Mouse (Mus musculus) stomach, embryonic 14.5 days (tissue): Measurements from ENCODE around the gene Inafm1. TPM values are rescaled to one million over a fixed set of nuclear protein-coding genes. Genes with fewer than 3 reads are reported as not detected.
"Not testable (repeated sequence)": the region's sequence is repeated elsewhere in the genome, so short reads cannot be mapped to it uniquely, and the experiment has no call there.

ENCODE experiments used
- ATAC-seq: fragments of 200-750 bp; cut with Nextera tagmentation; 2 replicates; pipeline ENCODE4 v1.8.0; 2017; ENCODE audit warnings: low read depth, moderate TSS enrichment; ENCODE audit not compliant: insufficient number of reproducible peaks, insufficient read depth, low FRiP score
- H3K27ac ChIP-seq: fragments of 300-500 bp; sonication (generic); 2 replicates; pipeline ENCODE4 v1.5.1; 2014; ENCODE audit warnings: mild to moderate bottlenecking, low read length, moderate library complexity, mixed read lengths
- H3K27me3 ChIP-seq: fragments of 300-500 bp; sonication (generic); 2 replicates; pipeline ENCODE4 v1.6.1; 2014; ENCODE audit warnings: low read length, control low read depth, mixed read lengths; ENCODE audit not compliant: control insufficient read depth, insufficient read depth
- H3K36me3 ChIP-seq: fragments of 300-500 bp; sonication (generic); 2 replicates; pipeline ENCODE4 v1.6.1; 2014; ENCODE audit warnings: mild to moderate bottlenecking, control low read depth, low read length, moderate library complexity, mixed read lengths; ENCODE audit not compliant: control insufficient read depth, insufficient read depth
- H3K4me1 ChIP-seq: fragments of 300-500 bp; sonication (generic); 2 replicates; pipeline ENCODE4 v1.6.1; 2014; ENCODE audit warnings: low read length, control low read depth, mixed read lengths; ENCODE audit not compliant: control insufficient read depth, insufficient read depth
- H3K4me2 ChIP-seq: fragments of 300-500 bp; sonication (generic); replicated peaks from 2 replicates; pipeline ENCODE4 v1.6.1; 2014; ENCODE audit warnings: low read depth, low read length, control low read depth
- H3K4me3 ChIP-seq: fragments of 300-500 bp; sonication (generic); 2 replicates; pipeline ENCODE4 v1.5.1; 2014; ENCODE audit warnings: low read depth, low read length, control low read depth
- H3K9ac ChIP-seq: fragments of 300-500 bp; sonication (generic); replicated peaks from 2 replicates; pipeline ENCODE4 v1.6.1; 2014; ENCODE audit warnings: low read depth, mild to moderate bottlenecking, control low read depth, low read length, moderate library complexity, mixed read lengths
- H3K9me3 ChIP-seq: fragments of 300-500 bp; sonication (generic); 2 replicates; pipeline ENCODE4 v1.6.1; 2016; ENCODE audit warnings: low read depth, low read length, control low read depth; ENCODE audit not compliant: control insufficient read depth
- WGBS: fragments of 180-500 bp; shearing (Covaris S2); extraction: QIAGEN DNeasy Blood & Tissue Kit; methylation state at CpG from one replicate; pipeline ENCODE4 v1.1.7; 2014; 5-methylcytosine and 5-hydroxymethylcytosine counted together
- polyA plus RNA-seq: library from polyadenylated mRNA; unstranded; fragments of >200 nt; fragmentation: Nextera tagmentation; extraction: Ambion mirVana; gene quantifications from 2 replicates; pipeline ENCODE4 v1.2.1, GENCODE M21; 2014

Gene Inafm1
- polyA plus RNA-seq, 1 experiment from 2014 or later, result 19.5 TPM

GRCm38 (mm10) chr7:16307141-16307540, 33.7 kb upstream of the Inafm1 start:
- H3K27me3 ChIP-seq, H3K9me3 ChIP-seq, H3K27ac ChIP-seq, ATAC-seq, H3K9ac ChIP-seq, H3K4me3 ChIP-seq, H3K36me3 ChIP-seq, H3K4me2 ChIP-seq: not testable (repeated sequence)
- H3K4me1 ChIP-seq, result peaks cover 28% of the 10 kb centered on the region; the same call in 1 of the 2 replicates
- WGBS, result 71% methylated on average over 6 of the region's 6 CpGs

GRCm38 (mm10) chr7:16299419-16300035, 26.1 kb upstream of the Inafm1 start:
- peak overlapping the region; percentile 71 for H3K4me2 ChIP-seq
- H3K9ac ChIP-seq, result 0 out of 2 replicates have a peak overlapping the region, but pooled peaks have one; percentile 7
- H3K27ac ChIP-seq, result peak overlapping the region; percentile 1; the same call in 1 of the 2 replicates
- no peaks in the 10 kb centered on the region for H3K36me3 ChIP-seq
- peak overlapping the region; percentile 31 for H3K4me3 ChIP-seq
- H3K27me3 ChIP-seq, result no peaks in the 10 kb centered on the region
- ATAC-seq, result peak; percentile 66
- H3K4me1 ChIP-seq, result 0 out of 2 replicates have a peak, but pooled peaks cover 9% of the 10 kb centered on the region
- WGBS, result 1% methylated on average over 52 of the region's 52 CpGs
- no peaks in the 10 kb centered on the region for H3K9me3 ChIP-seq

GRCm38 (mm10) chr7:16298927-16299326, 25.5 kb upstream of the Inafm1 start:
- Histone ChIP-seq H3K4me3 (no peak overlapping the region), H3K4me2 (peak overlapping the region; percentile 71; the same call in 1 of the 2 replicates), H3K9ac (no peak overlapping the region), H3K4me1 (0 out of 2 replicates have a peak, but pooled peaks cover 9% of the 10 kb centered on the region), H3K27me3 (no peaks in the 10 kb centered on the region), H3K27ac (no peak overlapping the region), H3K9me3 (no peaks in the 10 kb centered on the region), H3K36me3 (no peaks in the 10 kb centered on the region)
- ATAC-seq, result no peak
- WGBS, result 81% methylated on average over 5 of the region's 5 CpGs

DNA sequence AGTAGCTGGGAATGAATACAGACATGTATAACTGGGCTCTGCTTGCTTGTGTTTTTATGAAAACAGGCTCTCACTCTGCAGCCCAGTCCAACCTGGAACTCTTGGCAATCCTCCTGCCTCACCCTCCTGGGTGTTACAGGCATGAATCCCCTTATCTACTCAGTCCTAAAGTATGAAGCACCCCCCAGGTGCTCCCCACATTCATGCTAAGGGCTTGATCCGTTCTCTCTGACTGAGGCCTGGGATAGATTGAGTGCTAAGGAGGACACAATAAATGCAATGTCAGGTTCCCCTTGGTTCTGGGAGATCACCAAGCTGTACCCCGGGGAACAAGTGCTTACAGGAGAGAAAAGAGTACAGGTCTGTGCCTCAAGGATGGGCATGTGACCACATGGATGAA, 24.2 kb upstream of the Inafm1 start:
- WGBS, result 63% methylated on average over 2 of the region's 2 CpGs
- no peak overlapping the region for H3K27ac ChIP-seq
- H3K4me1 ChIP-seq, result 0 out of 2 replicates have a peak, but pooled peaks cover 9% of the 10 kb centered on the region
- no peaks in the 10 kb centered on the region for H3K9me3 ChIP-seq
- no peaks in the 10 kb centered on the region for H3K36me3 ChIP-seq
- no peaks in the 10 kb centered on the region for H3K27me3 ChIP-seq
- no peak overlapping the region for H3K4me2 ChIP-seq
- H3K9ac ChIP-seq, result no peak overlapping the region
- H3K4me3 ChIP-seq, result no peak overlapping the region
- no peak for ATAC-seq

GRCm38 (mm10) chr7:16296766-16297390, 23.5 kb upstream of the Inafm1 start:
- peak overlapping the region; percentile 26; the same call in 1 of the 2 replicates for H3K9ac ChIP-seq
- no peaks in the 10 kb centered on the region for H3K27me3 ChIP-seq
- H3K4me1 ChIP-seq, result 0 out of 2 replicates have a peak, but pooled peaks cover 9% of the 10 kb centered on the region
- H3K27ac ChIP-seq, result peak overlapping the region; percentile 61; the same call in 1 of the 2 replicates
- no peaks in the 10 kb centered on the region for H3K9me3 ChIP-seq
- WGBS, result 1% methylated on average over 22 of the region's 22 CpGs
- peak overlapping the region; percentile 49 for H3K4me2 ChIP-seq
- peak overlapping the region; percentile 16 for H3K4me3 ChIP-seq
- peak; percentile 42 for ATAC-seq
- H3K36me3 ChIP-seq, result no peaks in the 10 kb centered on the region

- Histone ChIP-seq H3K27me3 (no peaks in the 10 kb centered on the region), H3K36me3 (no peaks in the 10 kb centered on the region), H3K4me3 (no peak overlapping the region; the same call in 1 of the 2 replicates), H3K9me3 (no peaks in the 10 kb centered on the region), H3K4me1 (0 out of 2 replicates have a peak, but pooled peaks cover 9% of the 10 kb centered on the region), H3K4me2 (peak overlapping the region; percentile 49; the same call in 1 of the 2 replicates), H3K9ac (no peak overlapping the region), H3K27ac (peak overlapping the region; percentile 61; the same call in 1 of the 2 replicates)
- 31% methylated on average over 2 of the region's 2 CpGs for WGBS
- ATAC-seq, result no peak
These were observed 22.7 kb upstream of the Inafm1 start for GRCm38 (mm10) chr7:16296146-16296545.

- no peaks in the 10 kb centered on the region for H3K9me3 ChIP-seq
- no peaks in the 10 kb centered on the region for H3K27me3 ChIP-seq
- H3K36me3 ChIP-seq, result no peaks in the 10 kb centered on the region
- peak overlapping the region; percentile 83 for H3K4me2 ChIP-seq
- peak; percentile 59 for ATAC-seq
- H3K9ac ChIP-seq, result 0 out of 2 replicates have a peak overlapping the region, but pooled peaks have one; percentile 7
- H3K27ac ChIP-seq, result peak overlapping the region; percentile 84
- 2% methylated on average over 41 of the region's 41 CpGs for WGBS
- H3K4me3 ChIP-seq, result peak overlapping the region; percentile 43
- H3K4me1 ChIP-seq, result 0 out of 2 replicates have a peak, but pooled peaks cover 9% of the 10 kb centered on the region
These were observed 22.0 kb upstream of the Inafm1 start for GRCm38 (mm10) chr7:16295321-16295900.

DNA sequence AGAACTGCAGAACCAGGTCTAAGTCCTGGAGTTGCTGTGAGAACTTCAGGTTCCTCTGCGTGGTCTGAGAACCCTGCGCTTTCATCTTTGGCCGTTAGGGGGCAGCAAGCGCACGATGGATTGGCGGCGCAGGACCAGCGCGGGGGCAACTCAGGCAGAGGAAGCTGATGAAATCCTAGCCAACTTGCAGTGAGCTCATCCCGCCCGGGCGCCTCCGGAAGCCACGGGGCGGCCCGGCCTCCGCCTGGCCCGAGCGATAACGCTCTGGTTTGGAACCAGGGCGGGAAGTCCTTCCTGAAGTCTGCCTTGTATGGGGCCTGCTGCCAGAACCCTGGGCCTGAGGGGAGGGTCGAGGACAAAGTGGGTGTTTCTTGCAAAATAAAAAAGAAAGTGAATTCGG, 21.4 kb upstream of the Inafm1 start:
- Histone ChIP-seq H3K9me3 (no peaks in the 10 kb centered on the region), H3K9ac (no peak overlapping the region; the same call in 1 of the 2 replicates), H3K4me2 (peak overlapping the region; percentile 83), H3K4me3 (peak overlapping the region; percentile 43), H3K27me3 (no peaks in the 10 kb centered on the region), H3K27ac (peak overlapping the region; percentile 84), H3K36me3 (no peaks in the 10 kb centered on the region), H3K4me1 (0 out of 2 replicates have a peak, but pooled peaks cover 9% of the 10 kb centered on the region)
- WGBS, result under 1% methylated on average over 23 of the region's 23 CpGs
- peak; percentile 72 for ATAC-seq
